ENCODE assay signal across 8 mouse cellular contexts in genomic region chr8:30916184-30916751, GRCm38 (mm10).
DNase-seq lines count a peak whose midpoint lies in the region; ATAC-seq lines count a peak whose summit lies in the region.

No protein-coding gene starts in this region.

- WGBS in heart, embryonic 11.5 days (ENCODE audit: insufficient replicate concordance), result 6% methylated on average over 12 of the region's 12 CpGs
- WGBS in limb, embryonic 10.5 days, result 11% methylated on average over 12 of the region's 12 CpGs
- 9% methylated on average over 12 of the region's 12 CpGs for WGBS in neural tube, embryonic 11.5 days

- H3K4me1 ChIP-seq in heart, embryonic 11.5 days (ENCODE audit: control insufficient read depth, insufficient read depth, low read length), result peaks cover 4% of the 10 kb centered on the region; the same call in 1 of the 2 replicates
- H3K4me1 ChIP-seq in limb, embryonic 10.5 days, result peaks cover 21% of the 10 kb centered on the region
- H3K4me1 ChIP-seq in neural tube, embryonic 11.5 days (ENCODE audit: control insufficient read depth, insufficient read depth, low read length), result peaks cover 8% of the 10 kb centered on the region; the same call in 1 of the 2 replicates

- DNase-seq in heart, adult 8-10 months (ENCODE audit: low spot score), result no peak
- peak; percentile 28 to 36 for DNase-seq in cerebellum, postnatal 4 days (ENCODE audit: low spot score in 2 of 2)
- peak; percentile 2 to 3 for DNase-seq in heart, postnatal 14 days
- DNase-seq in limb, embryonic 10.5 days (ENCODE audit: low spot score), result peak; percentile 43
- DNase-seq in neural tube, embryonic 11.5 days (ENCODE audit: low spot score), result peak; percentile 36
- DNase-seq in gastrocnemius, postnatal 4 days (ENCODE audit: low spot score in 2 of 2), result no peak
- no peak for DNase-seq in T-cell, adult 2 months (ENCODE audit: low spot score)

- H3K27ac ChIP-seq in heart, embryonic 11.5 days (ENCODE audit: low read depth, low read length), result no peak overlapping the region
- H3K27ac ChIP-seq in limb, embryonic 10.5 days, result peak overlapping the region; percentile 82
- H3K27ac ChIP-seq in neural tube, embryonic 11.5 days (ENCODE audit: low read depth, low read length), result no peak overlapping the region

- no peaks in the 10 kb centered on the region for H3K36me3 ChIP-seq in heart, embryonic 11.5 days (ENCODE audit: control insufficient read depth, insufficient read depth, low read length)
- no peaks in the 10 kb centered on the region for H3K36me3 ChIP-seq in limb, embryonic 10.5 days
- no peaks in the 10 kb centered on the region for H3K36me3 ChIP-seq in neural tube, embryonic 11.5 days (ENCODE audit: control insufficient read depth, insufficient read depth, low read length)

- peak overlapping the region; percentile 73 for H3K9ac ChIP-seq in heart, embryonic 11.5 days (ENCODE audit: low read depth, low read length)
- peak overlapping the region; percentile 35 for H3K9ac ChIP-seq in neural tube, embryonic 11.5 days (ENCODE audit: low read length)

- H3K9me3 ChIP-seq in heart, embryonic 11.5 days (replicated peaks; ENCODE audit: control insufficient read depth, low read length), result no peaks in the 10 kb centered on the region
- no peaks in the 10 kb centered on the region for H3K9me3 ChIP-seq in limb, embryonic 10.5 days (replicated peaks)
- H3K9me3 ChIP-seq in neural tube, embryonic 11.5 days (ENCODE audit: control insufficient read depth, low read length), result no peaks in the 10 kb centered on the region

- intact Hi-C loops in heart, postnatal 14 days (cut with DNase I), result no loop called here

- ATAC-seq in heart, embryonic 11.5 days (replicated peaks; ENCODE audit: insufficient number of reproducible peaks, low FRiP score, low TSS enrichment), result no peak
- 0 out of 2 replicates have a peak, but pooled peaks have one; percentile 32 for ATAC-seq in neural tube, embryonic 11.5 days (ENCODE audit: insufficient read depth, low FRiP score, low TSS enrichment)

- H3K4me3 ChIP-seq in heart, embryonic 11.5 days (ENCODE audit: low read depth, low read length), result peak overlapping the region; percentile 50
- H3K4me3 ChIP-seq in limb, embryonic 10.5 days, result peak overlapping the region; percentile 52
- H3K4me3 ChIP-seq in neural tube, embryonic 11.5 days (ENCODE audit: low read depth, low read length), result peak overlapping the region; percentile 35

- H3K27me3 ChIP-seq in heart, embryonic 11.5 days (ENCODE audit: control insufficient read depth, insufficient read depth, low read length), result no peaks in the 10 kb centered on the region
- H3K27me3 ChIP-seq in limb, embryonic 10.5 days (ENCODE audit: low read depth, poor library complexity, severe bottlenecking), result peaks cover 6% of the 10 kb centered on the region; the same call in 1 of the 2 replicates
- no peaks in the 10 kb centered on the region for H3K27me3 ChIP-seq in neural tube, embryonic 11.5 days (ENCODE audit: control insufficient read depth, insufficient read depth, low read length)

- peak overlapping the region; percentile 89 for H3K4me2 ChIP-seq in heart, embryonic 11.5 days
- peak overlapping the region; percentile 64 for H3K4me2 ChIP-seq in neural tube, embryonic 11.5 days (ENCODE audit: low read depth)

Comparison
In these comparisons a context has a peak if more than half of its experiments do, and no peak if none do; other contexts are left out.
1. DNase-seq: peak in cerebellum, postnatal 4 days (2 of 2), heart, postnatal 14 days (2 of 2), limb, embryonic 10.5 days (single experiment) and neural tube, embryonic 11.5 days (single experiment); none in heart, adult 8-10 months (single experiment), gastrocnemius, postnatal 4 days (0 of 2) and T-cell, adult 2 months (single experiment).
2. Peak in every context shown above with its lines, with median percentiles within 50 percentile points of each other: H3K4me3 ChIP-seq.